Mouse (Mus musculus): ENCODE data around the gene Ppp1r27. TPM values are rescaled to one million over a fixed set of nuclear protein-coding genes. Genes with fewer than 3 reads are reported as not detected.
A peak's percentile ranks its signal among the peaks of the same experiment; 100 is the strongest.
"Not testable (repeated sequence)": the region's sequence is repeated elsewhere in the genome, so short reads cannot be mapped to it uniquely, and the experiment has no call there.

Gene Ppp1r27
- polyA plus RNA-seq, 1 experiment from 2014 or later = not detected

DNA sequence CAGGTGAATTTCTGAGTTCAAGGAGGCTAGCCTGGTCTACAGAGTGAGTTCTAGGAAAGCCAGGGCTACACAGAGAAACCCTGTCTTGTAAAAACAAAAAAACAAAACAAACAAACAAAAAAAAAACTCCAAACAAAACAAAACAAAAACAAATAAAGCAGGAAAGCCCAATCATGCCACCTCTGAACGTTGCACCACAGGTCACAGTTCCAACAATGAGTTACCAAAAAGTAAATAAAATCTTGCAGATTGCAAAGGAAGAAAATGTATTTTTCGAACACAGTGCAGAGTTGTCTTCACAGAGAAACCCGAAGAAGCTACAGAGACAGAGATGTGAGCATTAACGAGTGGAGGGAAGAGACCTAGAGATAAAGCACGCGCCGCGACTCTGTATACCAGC is 28.4 kb downstream of the Ppp1r27 start:
- Histone ChIP-seq H3K27me3 (ENCODE audit: control insufficient read depth, insufficient read depth, low read length) (no peaks in the 10 kb centered on the region), H3K4me1 (replicated peaks; ENCODE audit: control insufficient read depth, insufficient read depth, low read length) (no peaks in the 10 kb centered on the region), H3K4me2 (replicated peaks) (no peak overlapping the region), H3K27ac (no peak overlapping the region), H3K9ac (no peak overlapping the region), H3K4me3 (replicated peaks; ENCODE audit: low read length) (no peak overlapping the region), H3K9me3 (ENCODE audit: control insufficient read depth, low read length) (no peaks in the 10 kb centered on the region), H3K36me3 (replicated peaks; ENCODE audit: control insufficient read depth, insufficient read depth) (no peaks in the 10 kb centered on the region)
- ATAC-seq (ENCODE audit: low FRiP score) = no peak
- 90% methylated on average over 8 of the region's 8 CpGs for WGBS
- DNase-seq (ENCODE audit: low spot score) = no peak

DNA sequence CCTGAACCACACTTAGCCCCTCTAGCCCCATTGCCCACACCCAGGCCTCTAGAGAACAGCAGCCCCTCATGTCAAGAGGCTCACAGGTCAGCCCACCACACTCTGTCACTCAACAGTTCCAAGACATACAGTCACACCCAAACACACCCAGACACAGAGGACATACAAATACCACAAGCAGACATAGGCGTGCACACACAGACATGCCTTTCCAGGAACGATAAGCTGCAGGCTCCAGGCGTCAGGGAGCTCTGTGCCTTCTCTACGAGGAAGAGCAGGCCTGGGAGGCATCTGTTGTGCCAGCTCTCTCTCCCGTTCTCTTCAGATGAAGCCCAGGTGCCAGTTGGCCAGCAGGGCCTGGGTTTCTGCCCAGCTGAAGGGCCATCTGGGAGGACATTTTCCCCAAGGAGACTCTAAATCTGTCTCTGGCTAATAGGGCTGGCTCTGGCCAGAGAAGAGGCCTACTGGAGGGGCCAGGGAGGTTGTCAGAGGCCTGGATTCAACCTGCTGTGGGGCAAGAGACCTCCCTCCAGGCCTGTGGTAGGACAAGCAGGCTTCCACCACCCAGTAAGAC is 29.9 kb downstream of the Ppp1r27 start:
- DNase-seq (ENCODE audit: low spot score) = no peak
- Histone ChIP-seq H3K36me3 (replicated peaks; ENCODE audit: control insufficient read depth, insufficient read depth) (no peaks in the 10 kb centered on the region), H3K27ac (no peak overlapping the region), H3K9me3 (ENCODE audit: control insufficient read depth, low read length) (no peaks in the 10 kb centered on the region), H3K4me2 (replicated peaks) (no peak overlapping the region), H3K9ac (no peak overlapping the region), H3K4me1 (replicated peaks; ENCODE audit: control insufficient read depth, insufficient read depth, low read length) (no peaks in the 10 kb centered on the region), H3K4me3 (replicated peaks; ENCODE audit: low read length) (no peak overlapping the region), H3K27me3 (ENCODE audit: control insufficient read depth, insufficient read depth, low read length) (no peaks in the 10 kb centered on the region)
- ATAC-seq (ENCODE audit: low FRiP score) = no peak
- WGBS = 80% methylated on average over 5 of the region's 5 CpGs

DNA sequence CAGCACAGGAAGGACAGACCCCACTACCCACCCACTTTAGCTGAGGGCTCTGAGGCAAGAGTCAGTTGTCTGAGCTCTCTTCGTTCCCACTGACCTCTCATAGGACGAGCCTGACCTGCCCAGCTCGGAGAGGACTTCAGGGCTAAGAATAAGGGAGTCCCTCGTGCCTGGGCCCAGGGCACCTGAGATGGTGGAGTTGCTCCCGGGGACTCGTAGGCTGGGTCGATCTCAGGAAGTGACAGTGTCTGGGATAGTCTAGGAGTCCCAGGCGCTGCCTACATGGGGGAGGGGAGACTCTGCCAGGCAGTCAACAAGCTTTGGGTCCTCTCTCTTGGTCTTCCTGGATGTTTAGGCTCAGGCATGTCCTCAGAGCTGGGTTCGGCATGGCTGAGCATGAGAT is 30.4 kb downstream of the Ppp1r27 start:
- DNase-seq (ENCODE audit: low spot score) (no peak), ATAC-seq (ENCODE audit: low FRiP score) (no peak)
- no peaks in the 10 kb centered on the region for H3K36me3 ChIP-seq (replicated peaks; ENCODE audit: control insufficient read depth, insufficient read depth)
- no peak overlapping the region for H3K27ac ChIP-seq
- no peak overlapping the region for H3K4me2 ChIP-seq (replicated peaks)
- no peaks in the 10 kb centered on the region for H3K9me3 ChIP-seq (ENCODE audit: control insufficient read depth, low read length)
- H3K27me3 ChIP-seq (ENCODE audit: control insufficient read depth, insufficient read depth, low read length) = no peaks in the 10 kb centered on the region
- WGBS = 77% methylated on average over 9 of the region's 9 CpGs
- H3K4me3 ChIP-seq (replicated peaks; ENCODE audit: low read length) = no peak overlapping the region
- H3K4me1 ChIP-seq (replicated peaks; ENCODE audit: control insufficient read depth, insufficient read depth, low read length) = no peaks in the 10 kb centered on the region
- no peak overlapping the region for H3K9ac ChIP-seq

DNA sequence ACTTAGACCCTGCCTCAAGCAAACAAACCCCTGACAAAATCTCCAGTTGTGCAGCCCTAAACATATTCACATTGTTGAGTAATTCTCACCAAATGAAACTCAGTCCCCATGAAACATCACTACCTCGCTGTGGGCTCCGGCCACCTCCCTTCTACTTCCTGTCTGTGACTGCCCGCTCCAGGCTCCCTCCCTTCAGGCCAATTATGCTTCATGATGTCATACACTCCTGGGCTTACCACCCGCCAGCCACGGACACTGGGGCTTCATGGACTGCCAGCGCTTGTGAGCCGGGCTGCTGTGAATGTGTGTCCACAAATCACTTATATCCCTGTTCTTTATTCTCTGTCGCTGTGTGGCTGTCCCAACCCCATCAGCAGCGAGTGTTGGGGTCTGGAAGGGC is 31.2 kb downstream of the Ppp1r27 start:
- Histone ChIP-seq H3K27ac (no peak overlapping the region), H3K4me1 (replicated peaks; ENCODE audit: control insufficient read depth, insufficient read depth, low read length) (no peaks in the 10 kb centered on the region), H3K27me3 (ENCODE audit: control insufficient read depth, insufficient read depth, low read length) (no peaks in the 10 kb centered on the region), H3K9me3 (ENCODE audit: control insufficient read depth, low read length) (no peaks in the 10 kb centered on the region), H3K36me3 (replicated peaks; ENCODE audit: control insufficient read depth, insufficient read depth) (no peaks in the 10 kb centered on the region), H3K4me3 (replicated peaks; ENCODE audit: low read length) (no peak overlapping the region), H3K9ac (no peak overlapping the region), H3K4me2 (replicated peaks) (no peak overlapping the region)
- DNase-seq (ENCODE audit: low spot score) (no peak), ATAC-seq (ENCODE audit: low FRiP score) (no peak)
- 55% methylated on average over 9 of the region's 9 CpGs for WGBS

DNA sequence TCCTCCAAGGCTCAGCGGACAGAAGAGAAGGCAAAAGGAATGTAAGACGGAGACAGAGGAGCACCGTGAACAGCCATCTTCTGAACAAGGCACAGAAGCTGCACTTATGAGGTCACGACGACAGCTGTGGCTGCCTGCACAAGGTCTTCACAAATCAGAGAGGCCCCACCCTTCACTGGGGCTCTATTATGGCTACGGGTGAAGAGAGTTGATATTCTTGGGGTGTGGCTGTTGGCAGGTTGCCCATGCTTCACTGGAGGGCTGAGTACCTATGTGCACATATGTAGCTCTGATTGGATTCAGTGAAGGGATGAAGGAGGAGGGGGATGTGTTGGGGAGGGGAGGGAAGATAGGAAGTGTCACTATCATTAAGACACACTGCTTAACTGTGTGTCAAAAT is 32.4 kb downstream of the Ppp1r27 start:
- ATAC-seq (ENCODE audit: low FRiP score) = no peak
- Histone ChIP-seq H3K4me3 (replicated peaks; ENCODE audit: low read length) (no peak overlapping the region), H3K27me3 (ENCODE audit: control insufficient read depth, insufficient read depth, low read length) (no peaks in the 10 kb centered on the region), H3K27ac (no peak overlapping the region), H3K4me2 (replicated peaks) (no peak overlapping the region), H3K9me3 (ENCODE audit: control insufficient read depth, low read length) (no peaks in the 10 kb centered on the region), H3K4me1 (replicated peaks; ENCODE audit: control insufficient read depth, insufficient read depth, low read length) (no peaks in the 10 kb centered on the region), H3K36me3 (replicated peaks; ENCODE audit: control insufficient read depth, insufficient read depth) (no peaks in the 10 kb centered on the region), H3K9ac (no peak overlapping the region)
- 77% methylated on average over 6 of the region's 6 CpGs for WGBS
- no peak for DNase-seq (ENCODE audit: low spot score)

DNA sequence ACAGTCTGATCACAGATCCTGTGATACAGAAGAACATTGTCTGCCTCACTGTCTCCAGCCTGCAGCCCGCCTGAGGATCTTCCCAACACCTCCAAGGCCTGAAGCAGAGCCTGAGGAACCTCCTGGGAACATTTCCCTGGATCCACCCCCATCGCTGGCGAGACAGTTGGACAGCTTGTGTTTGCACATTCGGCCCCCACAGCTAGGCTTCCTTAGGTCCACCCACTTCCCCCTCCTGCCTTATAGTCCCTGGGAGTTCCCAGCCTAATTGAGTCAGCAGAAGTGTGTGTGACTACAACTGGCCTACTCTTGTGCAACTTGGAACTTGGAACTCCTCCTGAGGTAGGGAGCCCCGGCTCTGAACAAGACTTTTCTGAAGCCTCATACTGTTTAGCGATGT is 32.9 kb downstream of the Ppp1r27 start:
- no peak overlapping the region for H3K9ac ChIP-seq
- no peaks in the 10 kb centered on the region for H3K36me3 ChIP-seq (replicated peaks; ENCODE audit: control insufficient read depth, insufficient read depth)
- 72% methylated on average over 6 of the region's 6 CpGs for WGBS
- no peak for ATAC-seq (ENCODE audit: low FRiP score)
- H3K27me3 ChIP-seq (ENCODE audit: control insufficient read depth, insufficient read depth, low read length) = no peaks in the 10 kb centered on the region
- H3K4me1 ChIP-seq (replicated peaks; ENCODE audit: control insufficient read depth, insufficient read depth, low read length) = no peaks in the 10 kb centered on the region
- no peak overlapping the region for H3K4me3 ChIP-seq (replicated peaks; ENCODE audit: low read length)
- H3K4me2 ChIP-seq (replicated peaks) = no peak overlapping the region
- no peak overlapping the region for H3K27ac ChIP-seq
- no peaks in the 10 kb centered on the region for H3K9me3 ChIP-seq (ENCODE audit: control insufficient read depth, low read length)
- no peak for DNase-seq (ENCODE audit: low spot score)

DNA sequence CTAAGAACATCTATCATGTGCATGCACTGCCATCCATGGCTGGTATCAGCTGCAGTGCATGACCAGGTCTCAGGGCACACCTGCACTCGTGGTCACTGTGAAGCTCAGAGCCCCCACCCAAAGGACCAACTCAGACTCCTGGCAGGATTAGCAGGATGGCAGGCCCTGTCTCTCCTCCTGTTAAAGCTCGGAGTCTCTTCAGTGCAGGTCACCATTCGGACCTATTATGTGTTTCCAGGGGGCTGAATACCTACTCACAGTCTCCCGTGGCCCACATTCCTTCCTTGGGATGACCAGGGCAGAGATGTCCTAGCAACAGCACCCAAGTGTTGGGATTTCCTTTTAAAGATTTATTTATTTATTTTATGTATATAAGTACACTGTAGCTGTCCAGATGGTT is 33.8 kb downstream of the Ppp1r27 start:
- no peaks in the 10 kb centered on the region for H3K36me3 ChIP-seq (replicated peaks; ENCODE audit: control insufficient read depth, insufficient read depth)
- no peak overlapping the region for H3K27ac ChIP-seq
- H3K4me2 ChIP-seq (replicated peaks) = no peak overlapping the region
- H3K9ac ChIP-seq = no peak overlapping the region
- no peak for ATAC-seq (ENCODE audit: low FRiP score)
- no peaks in the 10 kb centered on the region for H3K9me3 ChIP-seq (ENCODE audit: control insufficient read depth, low read length)
- H3K4me3 ChIP-seq (replicated peaks; ENCODE audit: low read length) = no peak overlapping the region
- no peaks in the 10 kb centered on the region for H3K4me1 ChIP-seq (replicated peaks; ENCODE audit: control insufficient read depth, insufficient read depth, low read length)
- no peaks in the 10 kb centered on the region for H3K27me3 ChIP-seq (ENCODE audit: control insufficient read depth, insufficient read depth, low read length)
- no peak for DNase-seq (ENCODE audit: low spot score)
- WGBS = 78% methylated on average over 4 of the region's 4 CpGs

DNA sequence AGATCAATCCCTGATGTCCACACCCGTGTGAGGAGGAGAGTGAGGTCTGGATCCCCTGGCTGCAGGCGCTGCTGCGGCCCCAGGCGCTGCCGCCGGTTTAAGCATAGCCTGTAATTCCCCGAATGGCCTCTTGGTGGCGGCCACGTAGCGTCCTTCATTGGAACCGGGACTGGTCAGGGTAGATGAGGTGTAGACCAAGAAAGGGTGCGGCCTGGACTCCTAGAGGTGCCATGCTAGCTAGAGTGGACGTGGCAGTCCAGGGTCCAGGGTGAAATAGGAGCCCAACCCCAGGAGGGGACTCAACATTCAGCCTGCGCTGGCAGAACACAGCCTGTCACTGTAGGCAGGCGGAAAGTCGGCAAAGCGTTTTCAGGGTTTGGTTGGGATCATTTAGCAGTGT is 35.3 kb downstream of the Ppp1r27 start:
- no peaks in the 10 kb centered on the region for H3K27me3 ChIP-seq (ENCODE audit: control insufficient read depth, insufficient read depth, low read length)
- DNase-seq (ENCODE audit: low spot score) (peak; percentile 89), ATAC-seq (ENCODE audit: low FRiP score) (peak; percentile 62; the same call in 1 of the 2 replicates)
- H3K27ac ChIP-seq = no peak overlapping the region
- WGBS = 15% methylated on average over 17 of the region's 17 CpGs
- no peak overlapping the region for H3K9ac ChIP-seq
- no peaks in the 10 kb centered on the region for H3K4me1 ChIP-seq (replicated peaks; ENCODE audit: control insufficient read depth, insufficient read depth, low read length)
- no peak overlapping the region for H3K4me2 ChIP-seq (replicated peaks)
- H3K9me3 ChIP-seq (ENCODE audit: control insufficient read depth, low read length) = no peaks in the 10 kb centered on the region
- no peak overlapping the region for H3K4me3 ChIP-seq (replicated peaks; ENCODE audit: low read length)
- no peaks in the 10 kb centered on the region for H3K36me3 ChIP-seq (replicated peaks; ENCODE audit: control insufficient read depth, insufficient read depth)

DNA sequence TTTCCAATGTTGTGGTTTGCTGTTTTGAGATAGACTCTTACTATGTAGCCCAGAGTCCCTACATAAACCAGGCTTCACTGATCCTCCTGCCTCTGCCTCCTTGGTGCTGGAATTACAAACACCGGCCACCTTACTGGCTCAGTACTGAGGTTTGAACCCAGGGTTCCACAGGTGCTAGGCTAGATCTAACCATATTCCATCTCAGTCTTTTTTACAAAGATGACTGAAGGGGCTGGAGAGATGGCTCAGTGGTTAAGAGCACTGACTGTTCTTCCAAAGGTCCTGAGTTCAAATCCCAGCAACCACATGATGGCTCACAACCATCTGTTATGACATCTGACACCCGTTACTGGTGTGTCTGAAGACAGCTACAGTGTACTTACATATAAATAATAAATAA is 36.7 kb downstream of the Ppp1r27 start:
- H3K4me3 ChIP-seq (replicated peaks; ENCODE audit: low read length); H3K36me3 ChIP-seq (replicated peaks; ENCODE audit: control insufficient read depth, insufficient read depth); H3K9me3 ChIP-seq (ENCODE audit: control insufficient read depth, low read length); ATAC-seq (ENCODE audit: low FRiP score); H3K4me1 ChIP-seq (replicated peaks; ENCODE audit: control insufficient read depth, insufficient read depth, low read length); DNase-seq (ENCODE audit: low spot score); H3K27ac ChIP-seq; H3K9ac ChIP-seq; H3K27me3 ChIP-seq (ENCODE audit: control insufficient read depth, insufficient read depth, low read length); H3K4me2 ChIP-seq (replicated peaks): not testable (repeated sequence)
- 96% methylated on average over 2 of the region's 2 CpGs for WGBS

DNA sequence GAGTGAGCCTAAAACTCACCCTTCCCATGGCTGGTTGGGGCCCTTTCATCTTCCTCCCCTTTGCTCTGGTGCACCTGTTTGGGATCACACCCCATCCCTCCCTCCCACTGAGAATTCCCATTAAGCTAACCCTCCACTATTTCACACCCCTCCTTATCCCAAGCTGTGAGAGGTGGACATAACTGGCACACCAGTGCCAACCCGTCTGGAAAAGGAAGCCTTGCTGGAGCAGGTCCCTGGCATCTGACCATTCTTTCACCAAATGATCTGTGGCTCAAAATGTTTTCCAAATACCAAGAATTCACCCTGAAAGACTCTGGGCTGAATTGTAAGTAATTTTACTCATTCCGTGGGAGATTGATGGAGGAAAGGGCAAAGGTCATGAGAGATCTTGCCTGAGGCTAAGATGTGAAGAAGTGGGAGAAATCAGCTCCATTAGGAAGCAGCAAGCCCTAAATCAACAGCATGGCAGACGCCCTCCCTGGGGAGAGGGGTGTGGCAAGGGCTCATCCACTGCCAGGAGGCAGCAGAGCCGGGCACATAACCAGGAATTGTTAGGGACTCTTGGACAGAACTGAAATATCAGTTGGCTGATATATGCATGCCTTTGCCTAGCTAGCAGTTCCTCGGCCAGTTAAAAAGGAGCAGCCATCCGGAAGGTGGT is 38.0 kb downstream of the Ppp1r27 start:
- Histone ChIP-seq H3K27ac (no peak overlapping the region), H3K4me2 (replicated peaks) (no peak overlapping the region), H3K9ac (peak overlapping the region; percentile 16; the same call in 1 of the 2 replicates), H3K27me3 (ENCODE audit: control insufficient read depth, insufficient read depth, low read length) (no peaks in the 10 kb centered on the region), H3K4me1 (replicated peaks; ENCODE audit: control insufficient read depth, insufficient read depth, low read length) (no peaks in the 10 kb centered on the region), H3K4me3 (replicated peaks; ENCODE audit: low read length) (no peak overlapping the region), H3K36me3 (replicated peaks; ENCODE audit: control insufficient read depth, insufficient read depth) (no peaks in the 10 kb centered on the region), H3K9me3 (ENCODE audit: control insufficient read depth, low read length) (no peaks in the 10 kb centered on the region)
- ATAC-seq (ENCODE audit: low FRiP score) = no peak
- 35% methylated on average over 6 of the region's 6 CpGs for WGBS
- DNase-seq (ENCODE audit: low spot score) = no peak

Measured in hindbrain, embryonic 14.5 days (tissue).